Mouse (Mus musculus): ENCODE results near the gene Iscu.
A peak's percentile ranks its signal among the peaks of the same experiment; 100 is the strongest.

The Iscu gene

GRCm38 (mm10) chr5:113789075-113789788 lies 16.7 kb downstream of the Iscu start:
- no peak for DNase-seq

GRCm38 (mm10) chr5:113790453-113791196 lies 18.1 kb downstream of the Iscu start:
- no peak for DNase-seq

- DNase-seq = no peak
These were observed 18.9 kb downstream of the Iscu start for GRCm38 (mm10) chr5:113791197-113792095.

DNA sequence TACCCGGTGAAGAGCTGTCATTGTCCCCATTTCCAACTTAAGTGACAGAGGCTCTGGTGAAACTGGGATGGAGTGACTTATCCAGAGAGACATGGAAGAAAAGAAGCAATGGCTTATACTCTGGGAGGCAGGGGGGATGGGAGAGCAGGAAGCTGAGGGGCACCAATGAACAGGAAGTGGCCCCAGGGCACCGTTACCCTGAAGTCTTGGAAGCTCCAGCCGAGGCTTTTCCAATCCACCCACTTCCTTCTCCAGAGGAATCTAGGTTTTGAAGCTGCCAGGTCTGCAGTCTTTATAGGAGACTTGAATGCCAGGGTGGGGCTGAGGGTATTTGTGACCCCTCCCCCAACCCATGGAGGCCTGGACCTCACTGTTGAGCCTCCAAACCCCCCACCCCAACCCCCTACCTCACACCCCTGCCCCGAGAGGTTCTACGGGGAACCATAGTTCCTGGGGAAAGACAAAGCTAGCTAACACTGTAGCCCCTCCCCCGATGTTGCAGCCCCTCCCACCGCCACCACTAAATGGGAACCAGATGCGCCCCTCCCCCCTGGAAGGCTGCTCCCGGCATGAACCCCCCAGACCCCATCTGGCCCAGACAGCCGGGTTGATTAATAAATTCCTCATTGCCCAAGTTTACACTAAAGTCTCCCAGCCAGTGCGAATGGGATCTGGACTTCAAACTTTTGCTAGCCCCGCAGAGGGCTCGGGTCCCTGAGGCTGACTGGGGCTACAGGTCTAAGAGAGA lies 24.0 kb downstream of the Iscu start:
- no peak for DNase-seq

DNA sequence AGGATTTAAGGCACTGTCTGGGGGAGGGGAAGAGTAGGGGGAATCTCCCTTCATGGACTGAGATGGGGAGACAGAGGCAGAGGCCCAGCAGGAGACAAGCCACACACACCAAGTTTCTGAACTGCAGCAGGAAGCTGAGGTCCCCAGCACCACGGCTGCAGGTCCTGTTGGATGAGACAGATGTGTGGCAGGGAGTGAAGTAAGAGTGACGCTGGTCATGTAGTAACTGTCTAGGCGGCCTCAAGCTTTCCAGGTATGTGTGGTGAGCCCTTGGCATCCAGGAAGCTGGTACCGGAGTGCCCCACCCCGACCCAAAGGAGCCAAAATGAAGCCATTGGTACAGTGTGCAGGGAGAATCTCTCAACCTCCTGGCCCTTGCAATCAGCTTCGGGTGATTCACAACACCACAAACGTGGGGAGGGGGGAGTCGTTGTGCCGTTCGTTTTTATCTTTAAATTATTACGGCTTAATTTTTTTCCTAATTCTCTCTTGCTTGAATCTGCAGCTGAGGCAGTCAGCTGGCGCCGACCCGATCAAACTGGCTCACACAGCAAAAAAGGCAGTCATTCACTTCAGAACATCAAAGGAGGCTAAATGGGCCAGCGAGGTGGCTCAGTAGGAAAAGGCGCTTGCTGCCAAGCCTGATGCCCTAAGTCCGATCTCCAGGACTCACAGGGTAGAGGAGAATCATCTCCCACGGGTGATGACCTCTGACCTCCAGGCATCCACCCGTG lies 24.8 kb downstream of the Iscu start:
- DNase-seq = no peak

GRCm38 (mm10) chr5:113798525-113798924 lies 26.0 kb downstream of the Iscu start:
- no peak for DNase-seq

GRCm38 (mm10) chr5:113799691-113800090 lies 27.1 kb downstream of the Iscu start:
- DNase-seq = no peak

- peak; percentile 38 to 40 for DNase-seq
These were observed 27.7 kb downstream of the Iscu start, which contains the start of gene Tmem119 for GRCm38 (mm10) chr5:113800280-113800679. Gene Tmem119, minus strand, starts transcription at chr5:113800516.

- DNase-seq = no peak
These were observed 31.9 kb downstream of the Iscu start for GRCm38 (mm10) chr5:113804395-113804966.

- DNase-seq = no peak
These were observed 32.8 kb downstream of the Iscu start for GRCm38 (mm10) chr5:113805301-113805700.

DNA sequence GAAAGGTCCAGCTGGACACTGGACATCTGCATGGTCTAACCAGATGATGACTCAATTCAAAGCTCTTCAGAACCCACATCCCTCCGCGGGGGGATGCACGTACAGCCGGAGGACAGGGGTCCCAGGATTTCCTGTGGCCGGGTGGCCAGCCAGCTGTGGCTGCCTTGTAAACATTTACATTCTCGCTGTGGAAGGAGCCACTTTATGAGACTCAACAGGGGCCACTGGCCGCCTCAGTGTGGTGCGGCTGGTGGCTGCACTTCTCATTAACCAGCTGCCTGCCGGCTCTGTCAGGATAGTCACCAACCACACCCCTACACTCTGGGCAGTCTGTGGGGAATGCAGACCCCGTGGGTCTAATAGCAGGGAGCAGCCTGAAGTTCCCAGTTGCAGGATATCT lies 33.9 kb downstream of the Iscu start:
- no peak for DNase-seq

DNA sequence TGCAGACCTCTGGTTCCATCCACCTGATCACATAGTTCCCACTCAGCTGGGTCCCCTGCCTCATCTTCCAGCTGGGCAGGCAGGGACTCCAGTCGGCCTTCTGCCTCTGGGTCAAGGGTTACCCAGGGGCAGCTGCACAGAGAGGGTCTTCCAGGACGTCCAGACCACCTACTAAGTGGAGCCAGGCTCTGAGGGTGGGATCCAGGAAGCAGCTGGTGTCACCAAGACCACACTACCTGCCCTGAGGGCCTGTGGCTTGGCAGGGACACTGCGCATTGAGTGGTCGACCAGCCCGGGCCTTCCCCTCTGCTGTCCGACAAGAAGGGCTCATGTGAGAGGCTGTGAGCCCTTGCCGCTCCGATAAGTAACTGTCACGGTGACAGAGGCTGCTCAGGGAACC lies 35.2 kb downstream of the Iscu start:
- DNase-seq = no peak

GRCm38 (mm10) chr5:113808177-113808576 lies 35.6 kb downstream of the Iscu start:
- DNase-seq = no peak

DNA sequence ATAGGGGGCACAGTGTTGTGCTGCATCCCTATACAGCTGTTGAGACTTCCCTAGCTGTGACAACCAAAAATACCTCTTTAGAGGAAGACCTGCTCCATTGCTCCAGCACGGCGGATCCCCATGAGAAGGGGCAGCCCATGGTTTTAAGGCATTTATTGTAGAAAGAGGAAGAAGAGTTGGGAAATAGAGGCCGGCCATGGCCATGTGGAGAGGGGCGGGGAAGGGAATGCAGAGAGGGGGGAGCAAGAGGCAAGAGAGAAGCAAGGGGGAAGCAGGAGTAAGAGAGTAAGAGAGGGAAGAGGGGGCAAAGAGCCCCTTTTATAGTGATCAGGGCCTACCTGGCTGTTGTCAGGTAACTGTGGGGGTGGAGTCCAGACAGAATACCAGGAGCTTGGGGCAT lies 37.6 kb downstream of the Iscu start:
- no peak for DNase-seq

DNA sequence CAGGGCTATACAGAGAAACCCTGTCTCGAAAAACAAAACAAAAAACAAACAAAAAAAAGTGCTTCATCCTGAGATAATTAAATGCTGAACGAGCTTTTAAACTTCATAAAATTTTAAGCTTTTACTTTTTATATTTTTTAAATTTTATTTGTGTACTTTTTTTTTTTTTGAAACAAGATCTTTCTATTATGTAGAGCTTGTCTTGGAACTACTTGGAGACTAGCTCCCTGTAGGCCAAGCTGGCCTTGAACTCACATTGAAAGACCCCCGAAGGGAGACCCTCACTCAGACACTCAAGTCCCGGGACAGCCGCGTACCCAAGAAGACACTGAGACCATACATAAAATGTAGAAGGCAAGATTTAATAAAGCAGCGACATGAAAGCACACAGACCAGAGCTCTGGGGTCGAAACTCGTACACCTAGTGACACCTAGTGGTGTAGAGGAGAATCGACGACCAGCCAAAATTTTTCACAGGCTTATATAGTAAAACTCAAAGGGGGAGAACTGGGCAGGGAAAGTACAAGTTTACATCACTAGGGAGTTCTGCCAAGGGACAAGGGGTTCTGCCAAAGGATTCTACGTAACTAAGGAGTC lies 39.4 kb downstream of the Iscu start:
- DNase-seq = peak in 1 of 2 experiments; percentile 32

GRCm38 (mm10) chr5:113812638-113813037 lies 40.1 kb downstream of the Iscu start:
- no peak for DNase-seq

GRCm38 (mm10) chr5:113813608-113814007 lies 41.1 kb downstream of the Iscu start:
- no peak for DNase-seq

GRCm38 (mm10) chr5:113814111-113815040 lies 41.8 kb downstream of the Iscu start:
- no peak for DNase-seq

DNA sequence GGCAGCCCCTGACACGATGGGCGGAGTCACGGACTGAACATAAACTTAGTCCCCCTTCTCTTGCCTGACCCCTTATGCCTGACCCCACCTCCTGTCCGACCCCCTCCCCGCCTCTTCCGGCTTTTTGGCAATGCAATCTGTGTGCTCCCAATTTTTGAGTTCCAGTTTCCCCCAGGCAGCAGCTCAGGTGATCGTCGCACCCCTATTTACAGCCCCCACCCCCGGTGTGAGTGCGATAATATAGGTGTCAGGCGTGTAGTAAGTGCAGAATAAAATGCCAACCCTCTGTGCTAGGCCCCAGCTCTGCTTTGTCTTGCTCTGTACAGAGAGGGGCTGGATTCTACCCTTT lies 42.5 kb downstream of the Iscu start:
- no peak for DNase-seq

- DNase-seq = peak; percentile 83 to 90
These were observed 43.1 kb downstream of the Iscu start for GRCm38 (mm10) chr5:113815638-113816152.

Measured in cerebellum, postnatal 14 days (tissue).